Mouse (Mus musculus) ovary, adult 18-20 months (tissue): Measurements from ENCODE around the gene Ppfia2.

Experiments
- DNase-seq: peaks from one replicate; pipeline ENCODE4 v3.0.0; 2022; ENCODE audit warnings: low spot score, mixed read lengths

Gene Ppfia2

DNA sequence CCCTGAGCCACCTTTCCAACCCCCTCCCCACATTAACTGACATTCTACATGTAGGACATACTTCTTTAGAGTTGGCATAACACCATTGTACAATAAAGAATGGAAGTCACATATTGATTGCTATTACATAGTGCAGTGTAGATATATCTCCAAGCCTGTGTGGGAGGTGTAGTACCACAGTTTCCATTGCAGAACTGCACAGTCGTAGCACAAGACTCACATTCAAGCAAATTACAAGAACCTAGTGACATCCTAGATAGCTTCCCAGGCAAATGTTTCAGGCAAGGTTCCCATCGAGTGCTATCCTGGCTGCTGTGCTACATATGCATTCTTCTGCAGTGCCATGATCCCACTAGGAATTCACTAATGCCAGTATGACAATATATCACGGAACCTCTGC lies 200.0 kb downstream of the Ppfia2 start:
- DNase-seq = no peak

DNA sequence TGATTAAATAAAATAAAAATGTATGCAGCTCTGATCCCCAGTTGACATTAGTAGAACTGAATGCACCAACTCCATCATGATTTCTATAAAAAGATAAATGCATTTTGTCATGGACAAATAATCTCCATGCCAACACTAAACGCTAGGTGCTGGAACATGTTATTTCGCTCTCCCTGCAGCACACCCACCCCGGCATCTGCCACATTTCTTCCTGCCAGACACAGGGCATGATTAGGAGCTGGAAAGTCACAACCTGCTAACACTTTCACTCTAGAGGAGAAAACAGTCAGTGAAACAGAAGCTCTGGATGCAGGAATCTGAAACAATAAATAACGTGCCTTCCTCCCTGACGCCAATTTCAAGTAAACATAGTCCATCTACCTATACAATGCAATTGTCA lies 211.3 kb downstream of the Ppfia2 start:
- no peak for DNase-seq

DNA sequence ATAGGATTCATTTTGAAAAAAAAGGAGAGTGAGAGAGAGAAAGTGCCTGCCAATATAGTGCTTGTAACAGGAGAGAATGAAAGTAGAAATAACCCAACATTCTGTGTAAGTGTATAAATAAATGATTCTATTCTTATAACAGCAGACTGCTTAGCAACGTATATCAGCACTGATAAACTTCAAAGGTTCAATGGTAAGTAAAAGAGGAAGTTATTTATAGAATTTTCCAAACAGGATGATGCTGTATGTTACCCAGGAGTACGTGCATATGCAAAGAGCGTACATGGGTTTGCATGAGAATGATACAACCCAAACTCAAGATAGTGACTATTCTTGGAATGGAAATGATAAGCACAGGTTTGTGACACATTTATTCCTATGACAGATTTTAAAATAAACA lies 215.4 kb downstream of the Ppfia2 start:
- DNase-seq = no peak

DNA sequence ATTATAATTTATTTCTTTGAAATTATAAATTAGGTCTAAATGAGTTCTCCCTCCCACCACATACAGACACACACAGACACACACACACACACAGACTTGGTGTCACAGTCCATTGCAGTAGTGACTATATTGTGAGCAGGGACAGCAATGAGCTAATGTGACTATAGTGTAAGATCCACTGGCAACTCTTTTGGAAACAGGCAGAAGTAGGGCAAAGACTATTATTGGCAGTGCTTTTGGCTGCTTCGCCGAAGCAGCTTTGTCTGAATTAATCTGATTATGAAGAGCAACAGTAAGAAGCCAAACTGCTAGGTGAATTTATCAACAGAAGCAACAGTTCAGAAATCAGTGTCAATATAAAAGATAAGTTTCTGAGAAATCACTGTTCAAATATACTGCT lies 249.8 kb downstream of the Ppfia2 start:
- DNase-seq = no peak

DNA sequence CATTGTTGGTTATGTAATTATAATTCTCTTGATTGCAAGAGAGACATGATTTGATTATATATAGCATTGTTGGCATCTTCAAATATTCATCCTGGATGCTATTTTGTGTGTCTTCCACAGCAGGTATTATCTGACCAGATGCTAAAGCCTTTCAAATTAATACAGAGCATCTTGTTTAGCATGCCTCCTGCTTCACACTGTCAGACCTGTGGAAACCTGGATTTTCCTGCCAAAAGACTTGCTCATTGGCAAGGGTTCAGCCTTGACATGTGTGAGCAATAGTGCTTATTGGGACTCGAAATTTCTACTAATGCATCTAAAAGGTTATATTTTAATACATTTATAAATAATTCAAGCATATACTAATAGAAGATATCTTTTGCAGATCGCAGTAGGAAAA lies 262.1 kb downstream of the Ppfia2 start:
- no peak for DNase-seq

DNA sequence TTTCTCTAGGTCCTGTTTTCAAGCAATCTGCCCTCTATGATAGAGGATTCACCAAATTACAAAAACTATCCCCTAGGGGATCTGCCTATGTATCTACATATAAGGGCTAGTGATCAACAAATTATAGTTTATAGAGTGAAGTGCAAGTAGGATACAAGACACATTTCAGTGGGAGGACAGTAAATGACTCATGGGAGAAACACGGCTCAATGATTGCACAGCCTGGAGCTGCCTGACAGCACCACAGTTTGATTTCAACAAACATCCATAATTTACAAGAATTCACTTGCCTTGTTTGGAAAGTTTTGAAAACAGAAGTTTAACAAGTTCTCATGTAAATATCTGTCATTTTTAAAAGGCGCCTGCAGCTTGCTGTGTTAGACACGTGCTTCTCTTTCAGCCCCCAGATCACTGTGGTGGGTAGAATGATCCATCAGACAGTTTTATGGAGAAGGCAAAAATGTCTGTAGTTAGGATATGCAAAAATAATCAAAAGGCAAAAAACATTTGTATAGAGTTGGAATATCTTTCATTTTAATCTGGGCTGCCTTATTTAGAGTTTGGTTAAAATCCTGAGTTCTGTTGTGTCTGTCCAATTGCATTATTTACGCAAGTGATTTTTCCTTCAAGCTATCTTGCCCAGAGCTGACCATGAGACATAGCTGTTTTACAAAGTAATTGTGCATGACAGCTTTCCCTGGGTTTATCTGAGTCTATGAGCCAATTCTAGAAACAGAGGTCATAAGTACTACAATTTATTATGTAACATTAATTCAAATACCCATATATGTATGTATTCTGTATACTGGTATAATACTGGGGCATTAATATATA lies 266.3 kb downstream of the Ppfia2 start:
- DNase-seq = no peak

DNA sequence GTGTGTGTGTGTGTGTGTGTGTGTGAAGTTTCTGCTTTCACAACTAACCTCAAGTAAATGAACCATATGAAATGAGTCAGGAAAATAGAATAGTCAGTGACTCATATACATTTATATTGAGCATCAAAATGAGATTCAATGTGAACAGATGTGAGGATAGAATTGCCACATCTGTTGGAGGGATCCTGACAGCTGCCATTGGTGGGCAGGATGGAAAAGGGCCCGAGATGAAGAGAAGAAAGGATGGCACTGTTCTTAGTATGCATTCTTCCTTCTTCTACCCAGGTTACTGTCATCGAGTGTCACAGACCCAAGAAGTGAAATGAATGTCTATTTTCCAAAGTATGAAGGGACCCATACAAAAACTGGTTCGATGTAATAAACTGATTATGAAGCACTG lies 268.1 kb downstream of the Ppfia2 start:
- no peak for DNase-seq

DNA sequence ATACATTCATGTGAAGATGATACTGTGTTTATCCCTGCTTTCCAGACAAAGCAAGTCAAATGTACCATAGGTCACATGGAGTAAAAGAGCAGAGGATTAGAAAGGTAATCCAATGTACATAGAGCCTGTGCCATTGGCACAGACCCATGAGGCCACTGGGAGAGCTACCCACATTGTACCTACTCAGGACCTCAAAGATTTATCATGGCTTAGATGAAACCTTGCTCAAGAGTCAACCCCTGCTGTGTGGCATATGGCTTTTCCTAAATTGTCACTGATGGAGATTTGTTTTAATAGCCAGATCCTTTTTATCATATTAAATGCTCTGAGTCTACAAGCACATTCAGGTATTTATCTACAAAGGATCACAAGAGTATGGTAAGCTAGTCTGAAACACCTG lies 274.8 kb downstream of the Ppfia2 start:
- DNase-seq = no peak

DNA sequence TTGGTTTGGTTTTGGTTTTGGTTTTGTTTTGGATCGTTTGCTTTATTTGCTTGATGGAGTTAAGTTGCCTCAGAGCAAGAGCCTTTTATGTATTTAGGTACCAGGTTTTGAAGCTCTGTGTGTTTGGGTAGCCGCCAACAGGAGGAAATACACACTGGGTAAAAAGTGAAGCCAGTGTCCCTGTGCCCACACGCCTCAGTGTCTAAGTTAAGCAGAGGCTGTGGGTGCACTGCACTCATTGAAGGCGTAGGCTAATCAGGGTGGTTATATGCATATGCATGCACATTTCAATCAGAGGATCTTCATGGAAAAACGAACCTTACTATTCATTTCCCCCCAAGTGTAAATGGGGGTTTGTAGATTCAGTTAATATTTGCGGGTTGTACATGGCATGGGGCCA lies 290.9 kb downstream of the Ppfia2 start:
- DNase-seq = no peak

DNA sequence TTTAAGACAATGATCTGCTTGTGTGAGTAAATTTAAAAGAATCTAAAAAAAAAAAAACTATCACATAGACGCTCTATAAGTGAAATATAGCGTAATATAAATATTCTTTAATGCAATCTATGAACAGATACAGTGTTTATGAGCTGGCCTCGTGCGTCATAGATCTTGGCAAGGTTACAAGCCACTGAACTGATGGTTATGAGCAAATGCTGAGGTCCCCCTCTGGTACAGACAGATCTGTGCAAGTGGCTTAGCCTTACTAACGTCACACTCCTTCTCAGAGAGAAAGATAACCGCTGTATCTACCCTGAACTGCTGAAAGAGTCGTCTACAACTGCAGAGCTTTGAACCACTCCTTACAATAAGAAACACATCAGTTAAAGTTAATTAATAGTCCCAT lies 293.6 kb downstream of the Ppfia2 start:
- DNase-seq = no peak

DNA sequence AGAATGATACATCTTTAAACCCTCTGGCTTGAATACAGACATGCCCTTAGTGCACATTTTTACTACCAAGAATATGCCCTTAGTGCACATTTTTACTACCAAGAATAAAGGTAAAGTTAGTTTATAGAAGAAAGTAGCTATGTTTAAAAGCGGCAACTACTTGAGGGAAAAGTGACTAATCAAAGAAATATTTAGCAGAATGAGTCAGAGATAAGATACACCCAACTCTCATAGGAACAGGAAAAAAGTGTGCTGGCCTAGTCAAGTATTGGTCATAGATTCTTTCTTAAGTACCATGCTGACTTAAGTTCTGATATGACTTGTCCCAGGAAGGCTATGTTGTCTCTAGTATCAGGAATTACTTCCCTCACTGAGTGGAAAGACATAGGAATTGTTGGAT lies 305.4 kb downstream of the Ppfia2 start:
- no peak for DNase-seq

DNA sequence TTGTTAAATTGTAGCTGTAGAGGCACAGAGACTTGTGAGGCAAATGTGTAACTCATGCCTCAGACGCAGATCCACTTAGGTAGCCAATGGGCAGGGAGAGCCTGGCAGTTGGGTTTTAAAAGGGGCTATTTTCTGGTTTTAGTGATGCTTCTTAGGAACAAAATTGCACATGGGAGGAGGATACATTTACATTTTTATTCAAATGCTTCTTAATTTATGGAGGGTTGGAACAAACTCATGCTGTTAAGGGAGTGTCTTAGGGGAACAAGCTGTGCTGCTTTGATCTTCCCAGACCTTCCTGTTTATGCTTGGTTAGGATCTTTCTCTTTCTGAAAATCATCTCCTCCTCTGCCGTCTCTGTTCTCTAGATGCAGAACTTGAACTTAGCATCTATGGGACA lies 345.3 kb downstream of the Ppfia2 start:
- no peak for DNase-seq

DNA sequence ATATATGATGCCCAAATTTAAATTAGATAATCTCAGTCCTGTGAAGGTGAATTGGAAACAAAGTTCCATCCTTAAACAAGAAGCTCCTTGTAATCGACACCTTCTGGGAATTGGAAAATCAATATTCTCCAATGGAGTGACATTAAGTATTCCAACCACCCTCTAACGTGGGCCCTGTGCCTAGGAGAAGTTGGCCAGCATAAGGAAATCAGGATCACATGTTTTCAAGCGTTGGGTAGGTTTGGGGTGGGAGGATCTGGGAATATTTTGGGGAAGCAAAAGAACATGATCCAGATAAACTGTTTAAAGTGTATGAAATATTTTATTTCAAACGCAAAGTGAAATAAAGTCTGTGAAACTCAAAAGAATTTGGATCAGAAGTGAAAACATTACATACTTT lies 348.2 kb downstream of the Ppfia2 start:
- no peak for DNase-seq

DNA sequence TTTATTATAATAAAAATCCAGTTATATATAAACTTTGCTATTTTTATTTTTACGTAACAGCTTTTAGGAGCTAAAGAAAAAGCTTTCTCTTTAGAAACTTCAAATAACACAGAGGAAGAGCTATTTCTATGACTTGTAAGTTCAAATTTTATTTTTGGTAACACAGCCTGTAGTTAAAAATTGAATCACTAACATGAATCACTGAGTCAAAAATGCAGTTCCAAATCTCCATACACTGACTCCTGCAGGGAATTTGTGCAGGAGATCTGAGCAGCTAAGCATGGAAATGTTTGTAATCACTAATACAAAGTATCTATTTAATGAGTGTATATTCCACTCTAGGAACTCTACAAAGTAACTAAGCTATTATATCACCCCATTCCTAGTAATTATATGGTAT lies 354.1 kb downstream of the Ppfia2 start:
- no peak for DNase-seq

DNA sequence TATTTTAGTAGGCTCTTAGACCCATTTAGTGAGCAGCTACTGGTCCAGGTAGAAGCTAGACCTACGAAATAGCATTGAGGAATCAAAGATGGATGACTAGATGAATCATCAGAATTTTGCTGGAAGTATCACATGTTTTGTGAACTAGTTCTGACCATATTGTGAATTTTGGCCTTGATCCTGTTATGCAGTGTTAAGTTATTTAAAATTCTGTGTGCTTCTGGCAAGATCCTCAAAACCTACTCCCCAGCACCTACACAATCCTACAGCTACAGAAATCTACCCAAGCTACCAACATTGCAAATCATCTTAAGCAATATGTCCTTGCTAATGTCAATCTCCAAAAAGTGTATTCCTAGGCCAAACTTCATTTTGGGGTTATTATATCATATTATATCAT lies 368.3 kb downstream of the Ppfia2 start:
- no peak for DNase-seq

DNA sequence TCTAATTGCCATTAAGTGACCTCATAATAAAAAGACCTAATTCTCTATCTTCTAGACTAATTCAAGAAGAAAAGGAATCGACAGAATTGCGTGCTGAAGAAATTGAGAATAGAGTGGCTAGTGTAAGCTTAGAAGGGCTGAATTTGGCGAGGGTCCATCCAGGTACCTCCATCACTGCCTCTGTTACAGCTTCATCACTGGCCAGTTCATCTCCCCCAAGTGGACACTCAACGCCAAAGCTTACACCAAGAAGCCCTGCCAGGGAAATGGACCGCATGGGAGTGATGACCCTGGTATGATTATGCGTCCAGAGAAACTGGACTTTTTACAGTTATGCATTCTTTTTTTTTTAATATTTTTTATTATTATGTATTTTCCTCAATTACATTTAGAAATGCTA lies 388.0 kb downstream of the Ppfia2 start:
- DNase-seq = no peak

DNA sequence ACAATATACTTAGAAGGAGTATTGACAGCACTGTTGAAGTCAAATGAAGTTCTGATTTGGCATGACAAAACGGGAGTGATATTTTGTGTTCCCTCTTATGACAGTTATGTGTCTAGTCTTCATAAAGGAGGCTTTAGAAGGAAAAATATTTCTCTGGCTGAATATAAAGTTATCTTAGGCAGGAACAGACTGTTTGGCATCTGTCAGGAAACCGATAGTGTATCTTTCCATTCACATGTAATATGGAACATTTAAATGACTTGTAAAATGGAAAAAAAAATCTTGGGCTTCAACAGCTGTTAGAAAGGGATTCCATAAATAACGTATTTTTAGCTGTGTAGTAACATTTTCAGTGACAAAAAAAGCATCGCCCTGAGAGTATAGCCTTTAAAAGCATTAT lies 400.1 kb downstream of the Ppfia2 start:
- DNase-seq = no peak

DNA sequence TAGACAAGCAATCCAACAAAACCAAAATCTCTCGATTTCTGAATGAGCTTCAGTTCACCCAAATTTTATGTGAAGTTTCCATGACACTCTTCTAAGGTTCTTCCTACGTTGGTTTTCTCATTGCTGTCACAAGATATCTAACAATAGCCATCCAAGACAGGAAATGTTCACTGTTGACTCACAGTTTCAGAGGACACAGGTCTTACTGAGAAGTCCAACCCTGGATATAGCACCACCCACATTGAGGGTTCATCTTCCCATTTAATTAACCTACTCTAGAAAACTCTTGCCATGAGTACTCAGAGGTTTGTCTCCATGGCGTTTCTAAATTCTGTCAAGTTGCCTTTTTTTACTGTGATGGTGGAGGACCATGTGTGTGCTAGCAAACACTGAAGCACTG lies 401.7 kb downstream of the Ppfia2 start:
- DNase-seq = no peak

DNA sequence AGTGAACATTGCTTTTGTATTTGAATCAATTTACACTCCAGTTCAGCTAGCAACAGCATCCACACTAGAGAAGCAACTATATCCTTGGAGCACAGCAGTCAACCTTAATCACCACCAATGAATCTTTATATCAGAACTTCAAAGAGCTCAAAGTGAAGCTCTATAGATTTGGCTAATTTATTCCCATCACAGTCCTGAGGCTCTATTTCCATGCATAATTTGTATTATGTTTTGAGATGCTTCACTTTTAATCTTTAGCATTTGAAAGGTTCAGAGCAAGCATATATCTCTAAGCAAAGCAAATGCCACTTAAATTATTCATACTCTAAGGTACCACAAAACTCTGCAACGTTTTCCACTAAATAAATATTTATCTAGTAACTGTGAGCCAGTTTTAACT lies 402.6 kb downstream of the Ppfia2 start:
- no peak for DNase-seq

DNA sequence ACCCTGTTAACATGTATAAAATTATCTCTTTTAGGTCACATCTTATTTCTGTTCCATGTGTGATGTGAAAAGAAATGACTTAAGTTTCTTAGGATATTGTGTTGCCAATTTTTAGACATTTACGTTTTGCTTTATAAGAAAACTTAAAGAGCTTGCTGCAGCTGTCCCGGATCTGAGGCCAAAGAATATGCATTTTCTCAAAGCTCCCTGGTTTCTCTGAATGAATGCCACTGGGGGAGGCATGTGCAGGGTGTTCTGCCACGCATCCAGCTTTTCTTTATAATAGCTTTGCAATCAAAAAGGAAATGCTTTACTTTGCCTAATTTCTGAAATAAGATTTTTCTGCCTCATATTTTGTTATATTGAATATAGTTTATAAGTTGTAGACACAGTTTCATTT lies 411.2 kb downstream of the Ppfia2 start:
- DNase-seq = no peak

DNA sequence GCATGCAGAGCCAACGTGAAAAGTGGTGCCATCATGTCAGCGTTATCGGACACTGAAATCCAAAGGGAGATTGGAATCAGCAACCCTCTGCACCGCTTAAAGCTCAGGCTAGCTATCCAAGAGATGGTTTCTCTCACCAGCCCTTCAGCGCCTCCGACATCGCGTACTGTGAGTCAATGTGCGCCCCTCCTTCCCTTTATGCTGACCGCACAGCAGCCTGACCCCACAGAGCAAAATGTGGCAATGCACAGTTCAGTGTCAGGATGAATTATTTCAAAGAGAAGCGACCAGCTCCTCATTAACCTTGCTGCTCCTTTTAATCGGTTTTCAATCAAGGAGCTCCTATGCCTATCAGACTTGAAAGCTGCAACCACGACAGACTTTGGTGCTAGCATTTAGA lies 426.2 kb downstream of the Ppfia2 start:
- no peak for DNase-seq

DNA sequence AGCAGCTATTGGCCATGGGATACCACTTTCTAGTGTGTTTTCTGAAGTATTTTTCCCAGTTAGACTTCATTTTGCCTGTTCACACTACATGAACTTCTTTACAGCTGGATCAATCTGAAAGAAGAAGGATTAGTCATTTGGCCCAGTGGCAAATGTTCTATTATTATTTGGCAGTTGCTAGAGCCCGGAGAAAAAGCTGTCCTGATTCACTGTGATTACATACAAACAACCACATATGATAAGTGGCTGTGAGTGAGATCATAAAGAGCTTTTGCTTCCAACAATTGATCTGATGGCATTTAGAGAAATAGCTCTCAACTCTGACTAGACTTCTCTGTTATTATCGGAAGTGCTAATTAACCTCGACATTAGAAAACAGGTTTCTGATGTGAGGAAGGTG lies 440.0 kb downstream of the Ppfia2 start:
- DNase-seq = no peak

DNA sequence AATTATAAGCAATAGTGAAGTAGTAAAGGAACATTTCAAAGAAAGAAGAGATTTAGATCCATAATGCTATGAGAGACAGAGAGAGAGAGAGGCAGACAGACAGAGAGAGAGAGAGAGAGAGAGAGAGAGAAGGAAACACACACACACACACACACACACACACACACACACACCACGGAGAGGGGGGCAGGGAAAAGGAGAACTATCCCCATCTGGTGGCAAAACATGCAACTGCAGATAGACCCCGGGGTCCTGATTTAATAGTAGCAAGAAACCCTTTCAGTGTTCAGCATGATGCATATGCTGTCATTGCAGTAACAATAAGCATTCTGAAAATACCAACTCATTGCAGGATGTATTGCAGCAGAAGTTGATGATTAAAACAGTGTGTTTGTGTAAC lies 442.9 kb downstream of the Ppfia2 start:
- DNase-seq = no peak

DNA sequence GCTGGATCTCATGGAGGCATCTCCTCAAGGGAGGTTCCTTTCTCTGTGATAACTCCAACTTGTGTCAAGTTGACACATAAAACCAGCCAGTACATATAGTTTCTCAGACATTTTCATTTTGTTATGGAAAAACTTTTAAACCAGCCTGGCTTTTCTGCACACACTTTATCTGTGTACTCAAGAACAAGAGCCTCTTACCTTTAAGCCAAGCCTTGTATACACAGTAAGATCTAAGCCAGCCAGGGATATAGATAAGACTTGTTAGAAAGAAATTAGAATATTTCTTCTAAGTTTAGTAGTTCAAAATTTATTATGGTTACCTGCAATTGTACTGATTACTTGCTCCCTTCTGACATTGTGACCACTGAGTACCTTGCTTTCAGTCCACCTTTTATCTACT lies 444.1 kb downstream of the Ppfia2 start:
- no peak for DNase-seq

DNA sequence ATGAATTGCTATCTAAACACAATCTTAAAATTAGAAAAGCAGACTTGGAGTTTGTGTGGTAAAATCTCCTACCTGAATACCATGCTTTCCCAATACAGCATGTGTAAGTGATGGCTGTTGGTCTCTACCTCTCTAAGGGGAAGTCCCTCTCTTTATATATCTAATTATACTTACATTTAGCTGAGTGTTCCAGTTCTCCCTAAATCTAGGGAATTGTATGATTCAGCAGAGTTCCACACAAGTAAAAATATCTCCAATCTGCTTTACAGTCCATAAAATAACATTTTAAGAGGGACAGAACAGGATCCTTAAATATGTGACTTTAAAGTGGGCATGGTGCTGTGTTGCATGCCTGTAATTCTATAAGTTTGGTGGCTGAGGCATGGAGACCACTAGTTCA lies 444.7 kb downstream of the Ppfia2 start:
- DNase-seq = no peak
